Mouse (Mus musculus): Measurements from ENCODE around the gene Camk1. TPM values are rescaled to one million over a fixed set of nuclear protein-coding genes. Genes with fewer than 3 reads are reported as not detected.
A peak's percentile ranks its signal among the peaks of the same experiment; 100 is the strongest.

Gene Camk1
- total and polyA plus RNA-seq, 3 experiments = 7.9 to 13.3 TPM; not detected in 1

DNA sequence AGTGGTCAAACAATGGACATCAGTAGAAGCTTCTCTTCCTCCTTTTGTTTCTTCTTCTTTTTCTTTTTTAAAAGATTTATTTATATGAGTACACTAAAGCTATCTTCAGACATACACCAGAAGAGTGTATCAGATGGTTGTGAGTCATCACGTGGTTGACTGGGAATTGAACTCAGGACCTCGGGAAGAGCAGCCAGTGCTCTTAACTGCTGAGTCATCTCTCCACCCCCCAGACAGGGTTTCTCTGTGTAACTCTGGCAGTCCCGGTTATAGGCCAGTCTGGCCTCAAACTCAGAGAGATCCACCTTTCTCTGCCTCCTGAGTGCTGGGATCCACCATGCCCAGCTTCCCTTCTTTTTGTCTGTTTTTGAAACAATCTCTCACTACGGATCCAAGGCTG, 47.1 kb downstream of the Camk1 start:
- H3K79me2 ChIP-seq (ENCODE audit: control insufficient read depth, insufficient read depth, low read length, poor library complexity) = no peaks in the 10 kb centered on the region
- no peak overlapping the region; the same call in 1 of the 2 replicates for H3K27ac ChIP-seq (ENCODE audit: control insufficient read depth, low read depth, low read length)
- no peak overlapping the region for H3K4me3 ChIP-seq (ENCODE audit: control insufficient read depth in 1 of 2, insufficient read depth in 1 of 2, low read depth in 2 of 2, low read length in 2 of 2)
- H3K9ac ChIP-seq (ENCODE audit: control insufficient read depth, low read depth, low read length, poor library complexity, severe bottlenecking) = no peak overlapping the region
- H3K4me1 ChIP-seq (ENCODE audit: control insufficient read depth in 1 of 2, insufficient read depth in 2 of 2, low read length in 2 of 2) = peaks cover 16 to 24% of the 10 kb centered on the region in 2 experiments
- no peaks in the 10 kb centered on the region for H3K9me3 ChIP-seq (replicated peaks; ENCODE audit: insufficient read depth, low read length)
- DNase-seq (ENCODE audit: low read depth, low spot score) = peak; percentile 40
- peaks cover 0 to 15% of the 10 kb centered on the region in 2 experiments; a peak in 2 of 4 replicates for H3K36me3 ChIP-seq (ENCODE audit: control insufficient read depth in 1 of 2, insufficient read depth in 2 of 2, low read length in 2 of 2)
- TF ChIP-seq SIN3A (IDR thresholded peaks at IDR 0.05; ENCODE audit: low read length) (no peak), CHD2 (IDR thresholded peaks at IDR 0.05; ENCODE audit: low read length) (no peak), GABPA (IDR thresholded peaks at IDR 0.05; ENCODE audit: low read depth, low read length) (peak; percentile 66; the same call in 1 of the 2 replicates), KAT2A (conservative IDR thresholded peaks at IDR 0.05; ENCODE audit: low read depth, low read length) (no peak), NRF1 (IDR thresholded peaks at IDR 0.05; ENCODE audit: insufficient read depth, low read depth, low read length, poor library complexity, severe bottlenecking) (no peak), MAFK (IDR thresholded peaks at IDR 0.05; ENCODE audit: borderline replicate concordance, low read depth, low read length) (0 out of 2 replicates have a peak, but pooled peaks have one; percentile 37), POLR2A (IDR thresholded peaks at IDR 0.05; ENCODE audit: control insufficient read depth in 1 of 2, insufficient read depth in 1 of 2, low read depth in 1 of 2, low read length in 2 of 2, poor library complexity in 1 of 2) (no peak), ETS1 (IDR thresholded peaks at IDR 0.05; ENCODE audit: low read depth, low read length) (peak; percentile 52; the same call in 1 of the 2 replicates), USF1 (IDR thresholded peaks at IDR 0.05; ENCODE audit: low read depth, low read length) (peak; percentile 75; the same call in 1 of the 2 replicates)
- H3K27me3 ChIP-seq (ENCODE audit: control insufficient read depth in 1 of 2, insufficient read depth in 2 of 2, low read length in 2 of 2) = no peaks in the 10 kb centered on the region

DNA sequence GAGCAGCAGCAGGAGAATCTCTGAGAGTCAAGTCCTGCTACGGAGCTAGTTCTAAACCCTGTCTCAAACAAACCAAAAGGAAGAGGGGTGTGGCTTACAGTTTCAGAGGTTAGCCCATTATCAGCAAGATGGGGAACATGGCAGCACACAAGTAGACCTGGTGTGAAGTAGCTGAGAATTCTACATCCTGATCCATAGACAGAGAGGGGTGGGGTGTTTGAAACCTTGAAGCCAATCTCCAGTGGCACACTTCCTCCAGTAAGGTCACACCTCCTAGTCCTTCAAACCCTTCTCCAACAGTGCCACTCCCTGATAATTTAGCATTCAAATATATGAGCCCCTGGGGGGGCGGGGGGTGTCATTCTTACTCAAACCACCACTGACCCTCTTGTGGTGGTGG, 47.7 kb downstream of the Camk1 start:
- no peaks in the 10 kb centered on the region for H3K79me2 ChIP-seq (ENCODE audit: control insufficient read depth, insufficient read depth, low read length, poor library complexity)
- H3K36me3 ChIP-seq (ENCODE audit: control insufficient read depth in 1 of 2, insufficient read depth in 2 of 2, low read length in 2 of 2) = peaks cover 0 to 13% of the 10 kb centered on the region in 2 experiments; a peak in 2 of 4 replicates

GRCm38 (mm10) chr6:113292938-113293337, 50.8 kb downstream of the Camk1 start:
- Histone ChIP-seq H3K4me3 (ENCODE audit: control insufficient read depth in 1 of 2, insufficient read depth in 1 of 2, low read depth in 2 of 2, low read length in 2 of 2) (no peak overlapping the region), H3K4me1 (ENCODE audit: control insufficient read depth in 1 of 2, insufficient read depth in 2 of 2, low read length in 2 of 2) (peaks cover 9 to 16% of the 10 kb centered on the region in 2 experiments), H3K79me2 (ENCODE audit: control insufficient read depth, insufficient read depth, low read length, poor library complexity) (no peaks in the 10 kb centered on the region), H3K9ac (ENCODE audit: control insufficient read depth, low read depth, low read length, poor library complexity, severe bottlenecking) (no peak overlapping the region), H3K9me3 (replicated peaks; ENCODE audit: insufficient read depth, low read length) (no peaks in the 10 kb centered on the region), H3K27me3 (ENCODE audit: control insufficient read depth in 1 of 2, insufficient read depth in 2 of 2, low read length in 2 of 2) (no peaks in the 10 kb centered on the region), H3K36me3 (ENCODE audit: control insufficient read depth in 1 of 2, insufficient read depth in 2 of 2, low read length in 2 of 2) (peaks cover 0 to 9% of the 10 kb centered on the region in 2 experiments; a peak in 2 of 4 replicates), H3K27ac (ENCODE audit: control insufficient read depth, low read depth, low read length) (no peak overlapping the region)
- no peak for DNase-seq (ENCODE audit: low read depth, low spot score)
- TF ChIP-seq CHD1 (IDR thresholded peaks at IDR 0.05; ENCODE audit: low read depth, low read length) (no peak), UBTF (IDR thresholded peaks at IDR 0.05; ENCODE audit: borderline replicate concordance, insufficient read depth, low read depth, low read length) (no peak), SIN3A (IDR thresholded peaks at IDR 0.05; ENCODE audit: low read length) (no peak), GABPA (IDR thresholded peaks at IDR 0.05; ENCODE audit: low read depth, low read length) (no peak), E2F4 (IDR thresholded peaks at IDR 0.05; ENCODE audit: borderline replicate concordance, low read depth, low read length) (no peak), CHD2 (IDR thresholded peaks at IDR 0.05; ENCODE audit: low read length) (no peak), ETS1 (IDR thresholded peaks at IDR 0.05; ENCODE audit: low read depth, low read length) (no peak), HCFC1 (IDR thresholded peaks at IDR 0.05; ENCODE audit: low read depth, low read length) (no peak), BHLHE40 (IDR thresholded peaks at IDR 0.05; ENCODE audit: borderline replicate concordance, low read depth, low read length) (no peak), USF2 (IDR thresholded peaks at IDR 0.05; ENCODE audit: borderline replicate concordance in 1 of 2, insufficient read depth in 1 of 2, low read depth in 1 of 2, low read length in 2 of 2) (no peak), EP300 (IDR thresholded peaks at IDR 0.05; ENCODE audit: low read depth in 1 of 2, low read length in 2 of 2) (no peak), CTCF (IDR thresholded peaks at IDR 0.05 in 2 of 3, conservative IDR thresholded peaks at IDR 0.05 in 1 of 3; ENCODE audit: control insufficient read depth in 1 of 3, insufficient read depth in 1 of 3, low read depth in 2 of 3, low read length in 3 of 3, poor library complexity in 1 of 3, severe bottlenecking in 1 of 3) (no peak), MYB (IDR thresholded peaks at IDR 0.05; ENCODE audit: low read depth, low read length) (no peak), NELFE (IDR thresholded peaks at IDR 0.05; ENCODE audit: low read depth, low read length) (no peak), POLR2AphosphoS5 (IDR thresholded peaks at IDR 0.05; ENCODE audit: borderline replicate concordance, low read depth, low read length) (no peak), NRF1 (IDR thresholded peaks at IDR 0.05; ENCODE audit: insufficient read depth, low read depth, low read length, poor library complexity, severe bottlenecking) (no peak), ZC3H11A (IDR thresholded peaks at IDR 0.05; ENCODE audit: low read depth, low read length) (no peak), ZMIZ1 (IDR thresholded peaks at IDR 0.05; ENCODE audit: low read depth, low read length) (no peak)

More for the DNA sequence above, 47.7 kb downstream of the Camk1 start:
- no peak for TF ChIP-seq POLR2A (IDR thresholded peaks at IDR 0.05; ENCODE audit: control insufficient read depth in 1 of 2, insufficient read depth in 1 of 2, low read depth in 1 of 2, low read length in 2 of 2, poor library complexity in 1 of 2)
- no peak for TF ChIP-seq TCF12 (IDR thresholded peaks at IDR 0.05; ENCODE audit: low read depth, low read length)
- no peak for TF ChIP-seq SMC3 (IDR thresholded peaks at IDR 0.05; ENCODE audit: low read depth, low read length)
- TF ChIP-seq BHLHE40 (IDR thresholded peaks at IDR 0.05; ENCODE audit: borderline replicate concordance, low read depth, low read length) = no peak
- TF ChIP-seq KAT2A (conservative IDR thresholded peaks at IDR 0.05; ENCODE audit: low read depth, low read length) = no peak
- TF ChIP-seq POLR2AphosphoS2 (IDR thresholded peaks at IDR 0.05; ENCODE audit: low read length) = no peak
- no peaks in the 10 kb centered on the region for H3K9me3 ChIP-seq (replicated peaks; ENCODE audit: insufficient read depth, low read length)
- H3K27ac ChIP-seq (ENCODE audit: control insufficient read depth, low read depth, low read length) = no peak overlapping the region
- no peak overlapping the region for H3K4me3 ChIP-seq (ENCODE audit: control insufficient read depth in 1 of 2, insufficient read depth in 1 of 2, low read depth in 2 of 2, low read length in 2 of 2)
- DNase-seq (ENCODE audit: low read depth, low spot score) = peak; percentile 50
- H3K9ac ChIP-seq (ENCODE audit: control insufficient read depth, low read depth, low read length, poor library complexity, severe bottlenecking) = no peak overlapping the region
- H3K4me1 ChIP-seq (ENCODE audit: control insufficient read depth in 1 of 2, insufficient read depth in 2 of 2, low read length in 2 of 2) = peaks cover 14 to 19% of the 10 kb centered on the region in 2 experiments
- no peaks in the 10 kb centered on the region for H3K27me3 ChIP-seq (ENCODE audit: control insufficient read depth in 1 of 2, insufficient read depth in 2 of 2, low read length in 2 of 2)
